Mouse (Mus musculus) kidney, adult 2 months (tissue): ENCODE measurements at regions not wholly inside any gene's neighbourhood (a gene's known extent, or its start where the extent isn't known, plus 50 kb on each side); places are given as distances from the start of the nearest gene placed in this dataset.

Source experiments
- CTCF ChIP-seq: fragments of 200-500 bp; conservative IDR thresholded peaks from 2 replicates; pipeline ENCODE4 v1.5.1; 2011; ENCODE audit warnings: low read depth, mild to moderate bottlenecking, control low read depth, low read length, moderate library complexity, mixed read lengths; ENCODE audit not compliant: insufficient read depth, insufficient read length
- POLR2A ChIP-seq: fragments of 200-500 bp; IDR thresholded peaks from one replicate; pipeline ENCODE4 v1.6.1; 2011; ENCODE audit warnings: low read depth, low read length, control low read depth

DNA sequence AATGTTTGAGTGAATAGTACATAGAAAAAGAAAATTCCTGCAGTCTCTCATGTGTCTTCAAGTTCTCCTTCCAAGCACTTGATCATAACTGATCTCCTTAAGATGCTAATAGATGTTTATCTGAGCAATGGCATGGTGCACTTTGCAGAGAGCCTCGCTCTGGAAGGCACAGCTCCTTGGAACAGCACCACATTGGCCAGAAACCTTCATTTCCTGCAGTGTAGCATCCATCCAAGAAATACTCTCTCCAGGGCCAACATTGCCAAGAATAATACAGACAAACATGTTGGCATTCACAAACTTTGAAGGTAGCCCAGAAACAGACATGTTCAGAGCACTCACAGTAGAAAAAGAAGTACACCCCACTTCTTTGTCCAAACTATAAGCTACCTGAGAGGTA lies 623.7 kb downstream of the 1700064H15Rik start:
- TF ChIP-seq POLR2A, result no peak
- no peak for TF ChIP-seq CTCF
